Mouse (Mus musculus) liver, adult 10 weeks (tissue): ENCODE results near the gene Tgm7. TPM values are rescaled to one million over a fixed set of nuclear protein-coding genes. Genes with fewer than 3 reads are reported as not detected.

ENCODE experiments used
- polyA plus RNA-seq: library from polyadenylated mRNA; stranded (reverse); fragments of 350-450 nt; fragmentation: Illumina TruSeq; extraction: RNeasy Lipid Tissue Mini Kit (QIAGEN cat#74804); gene quantifications from one replicate; pipeline ENCODE4 v1.2.3, GENCODE M21; 2014; ENCODE audit warnings: low read depth, low replicate concordance

The Tgm7 gene
- not detected for polyA plus RNA-seq

GRCm38 (mm10) chr2:121109695-121110094 lies at the start of gene Tgm7:
Gene Tgm7, minus strand, starts transcription at chr2:121109795.

GRCm38 (mm10) chr2:121140018-121140882 lies 30.7 kb upstream of the Tgm7 start, which contains the start of the genes Adal and Lcmt2:
Gene Adal, plus strand, starts transcription at chr2:121140428.
Gene Lcmt2, minus strand, starts transcription at chr2:121140653.

GRCm38 (mm10) chr2:121085480-121086185 lies 24.0 kb downstream of the Tgm7 start, which contains the start of gene Tgm5:
Gene Tgm5, minus strand, starts transcription at chr2:121085841.

Other genes starting within 250 kb of the Tgm7 start
- 14.3 TPM for gene Ubr1, start 139.1 kb downstream of the Tgm7 start, polyA plus RNA-seq
- gene Tmem62, start 132.8 kb downstream of the Tgm7 start, polyA plus RNA-seq, result 41.0 TPM
- 20.9 TPM for gene Ccndbp1, start 101.4 kb downstream of the Tgm7 start, polyA plus RNA-seq
- gene Epb42, start 72.7 kb downstream of the Tgm7 start, polyA plus RNA-seq, result not detected
- gene Tgm5, start 24.0 kb downstream of the Tgm7 start, polyA plus RNA-seq, result not detected
- 22.0 TPM for gene Adal, start 30.6 kb upstream of the Tgm7 start, polyA plus RNA-seq
- gene Lcmt2, start 30.9 kb upstream of the Tgm7 start, polyA plus RNA-seq, result 2.9 TPM
- 28.5 TPM for gene Tubgcp4, start 60.9 kb upstream of the Tgm7 start, polyA plus RNA-seq
- 9.5 TPM for gene Zscan29, start 61.3 kb upstream of the Tgm7 start, polyA plus RNA-seq
- gene Trp53bp1, start 161.6 kb upstream of the Tgm7 start, polyA plus RNA-seq, result 2.2 TPM
- gene Map1a, start 179.8 kb upstream of the Tgm7 start, polyA plus RNA-seq, result not detected
- gene Ppip5k1, start 245.6 kb upstream of the Tgm7 start, polyA plus RNA-seq, result 1.6 TPM
- gene Ckmt1, start 247.9 kb upstream of the Tgm7 start, polyA plus RNA-seq, result not detected